Mouse (Mus musculus) gastrocnemius, postnatal 14 days (tissue): ENCODE results near the gene Gm3233. TPM values are rescaled to one million over a fixed set of nuclear protein-coding genes. Genes with fewer than 3 reads are reported as not detected.
"Not testable (repeated sequence)": the region's sequence is repeated elsewhere in the genome, so short reads cannot be mapped to it uniquely, and the experiment has no call there.

ENCODE experiments used
- DNase-seq: peaks from one replicate; pipeline ENCODE4 v3.0.0; 2021; ENCODE audit warnings: mixed read lengths
- intact Hi-C: fragments of 180-260 bp; cut with DNase I; formaldehyde crosslinking; loops from one replicate; pipeline ENCODE4 v1.15.1; 2025; ENCODE audit warnings: low total_unique reads
- long read RNA-seq, 2 experiments: library from polyadenylated mRNA; stranded (forward); transcript quantifications; one replicate each; pipeline ENCODE4 v2.0.0; 2021
- total RNA-seq, 2 experiments: library from RNA; stranded (reverse); gene quantifications; 2 replicates each; pipeline ENCODE4 v1.2.3; 2021

Gm3233 gene
- total RNA-seq = not detected
- long read RNA-seq, experiment 1 = 0 reads
- long read RNA-seq, experiment 2 = 0 reads

GRCm38 (mm10) chr10:77759582-77759981, at the start of gene Gm3233:
Gene Gm3233 (minus strand): TSS chr10:77759682.
- not testable (repeated sequence) for DNase-seq

GRCm38 (mm10) chr10:77804095-77804494, 44.6 kb upstream of the Gm3233 start:
- DNase-seq = no peak
- intact Hi-C loops = no loop called here

More at GRCm38 (mm10) chr10:77759582-77759981, at the start of gene Gm3233:
- intact Hi-C loops = not testable (repeated sequence)

- intact Hi-C loops = no loop called here
- DNase-seq = no peak
These were observed 39.5 kb upstream of the Gm3233 start, which contains the start of gene Gm19668 for GRCm38 (mm10) chr10:77798921-77799508. Gene Gm19668 (minus strand): TSS chr10:77799133.

GRCm38 (mm10) chr10:77798164-77798920, 38.9 kb upstream of the Gm3233 start:
- DNase-seq, intact Hi-C loops: not testable (repeated sequence)

- intact Hi-C loops = no loop called here
- DNase-seq = no peak
These were observed 38.2 kb upstream of the Gm3233 start for GRCm38 (mm10) chr10:77797677-77798076.

- no peak for DNase-seq
- intact Hi-C loops = no loop called here
These were observed 35.5 kb upstream of the Gm3233 start, which contains the start of gene Gm9639 for GRCm38 (mm10) chr10:77794976-77795375. Gene Gm9639 (minus strand): TSS chr10:77795076.

- intact Hi-C loops = no loop called here
- DNase-seq = no peak
These were observed 29.1 kb upstream of the Gm3233 start for GRCm38 (mm10) chr10:77788621-77789020.

GRCm38 (mm10) chr10:77787876-77788275, 28.4 kb upstream of the Gm3233 start, which contains the start of gene Gm7137:
Gene Gm7137 (minus strand): TSS chr10:77788200.
- intact Hi-C loops, DNase-seq: not testable (repeated sequence)

- intact Hi-C loops, DNase-seq: not testable (repeated sequence)
These were observed 23.9 kb upstream of the Gm3233 start for GRCm38 (mm10) chr10:77783396-77783795.

- intact Hi-C loops, DNase-seq: not testable (repeated sequence)
These were observed 23.0 kb upstream of the Gm3233 start, which contains the start of gene Gm3250 for GRCm38 (mm10) chr10:77782442-77782841. Gene Gm3250 (minus strand): TSS chr10:77782542.

- intact Hi-C loops, DNase-seq: not testable (repeated sequence)
These were observed 17.4 kb upstream of the Gm3233 start, which contains the start of gene Gm7138 for GRCm38 (mm10) chr10:77776844-77777243. Gene Gm7138 (minus strand): TSS chr10:77776944.

GRCm38 (mm10) chr10:77772142-77772541, 12.7 kb upstream of the Gm3233 start:
- intact Hi-C loops, DNase-seq: not testable (repeated sequence)

- DNase-seq, intact Hi-C loops: not testable (repeated sequence)
These were observed 11.7 kb upstream of the Gm3233 start, which contains the start of gene Gm3238 for GRCm38 (mm10) chr10:77771225-77771624. Gene Gm3238 (minus strand): TSS chr10:77771325.

GRCm38 (mm10) chr10:77769727-77770126, 10.2 kb upstream of the Gm3233 start:
- no peak for DNase-seq
- intact Hi-C loops = no loop called here

- intact Hi-C loops = no loop called here
- DNase-seq = no peak
These were observed 6.0 kb downstream of the Gm3233 start for GRCm38 (mm10) chr10:77753448-77753847.

- DNase-seq, intact Hi-C loops: not testable (repeated sequence)
These were observed 7.2 kb downstream of the Gm3233 start for GRCm38 (mm10) chr10:77752312-77752711.

GRCm38 (mm10) chr10:77751254-77751653, 8.2 kb downstream of the Gm3233 start, which contains the start of gene Gm9736:
Gene Gm9736 (minus strand): TSS chr10:77751354.
- intact Hi-C loops = not testable (repeated sequence)

GRCm38 (mm10) chr10:77750686-77751085, 8.8 kb downstream of the Gm3233 start:
- DNase-seq, intact Hi-C loops: not testable (repeated sequence)

More at GRCm38 (mm10) chr10:77751254-77751653, 8.2 kb downstream of the Gm3233 start, which contains the start of gene Gm9736:
- not testable (repeated sequence) for DNase-seq

GRCm38 (mm10) chr10:77741924-77742688, 17.4 kb downstream of the Gm3233 start, which contains the start of gene Gm18596:
Gene Gm18596 (minus strand): TSS chr10:77742638.
- intact Hi-C loops, DNase-seq: not testable (repeated sequence)
